Mouse (Mus musculus): ENCODE measurements around the gene Slc15a1. TPM values are rescaled to one million over a fixed set of nuclear protein-coding genes. Genes with fewer than 3 reads are reported as not detected.

The Slc15a1 gene
- polyA plus RNA-seq, 1 experiment = not detected

DNA sequence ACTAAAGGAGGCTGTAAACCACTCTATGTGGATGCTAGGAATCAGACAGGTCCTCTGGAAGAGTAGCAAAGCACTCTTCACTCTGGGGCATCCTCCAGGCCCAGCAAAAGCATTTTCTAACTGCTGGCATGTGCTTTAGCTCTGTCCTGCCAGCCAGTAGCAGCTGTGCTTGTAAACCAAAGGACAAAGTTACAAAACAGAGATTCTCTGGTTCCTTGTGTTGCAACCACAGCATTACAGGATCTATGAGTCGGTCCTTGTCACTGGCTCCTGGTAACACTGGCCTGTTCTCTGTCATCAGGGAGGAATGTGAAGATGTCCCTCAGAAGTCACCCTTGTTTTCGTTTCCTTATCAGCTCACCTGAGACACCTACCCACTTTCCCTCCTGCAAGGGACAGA, 4.5 kb downstream of the Slc15a1 start:
- Histone ChIP-seq H3K79me2 (ENCODE audit: control insufficient read depth, insufficient read depth) (no peaks in the 10 kb centered on the region), H3K27me3 (ENCODE audit: control insufficient read depth, insufficient read depth, insufficient read length) (peaks cover 49% of the 10 kb centered on the region)

DNA sequence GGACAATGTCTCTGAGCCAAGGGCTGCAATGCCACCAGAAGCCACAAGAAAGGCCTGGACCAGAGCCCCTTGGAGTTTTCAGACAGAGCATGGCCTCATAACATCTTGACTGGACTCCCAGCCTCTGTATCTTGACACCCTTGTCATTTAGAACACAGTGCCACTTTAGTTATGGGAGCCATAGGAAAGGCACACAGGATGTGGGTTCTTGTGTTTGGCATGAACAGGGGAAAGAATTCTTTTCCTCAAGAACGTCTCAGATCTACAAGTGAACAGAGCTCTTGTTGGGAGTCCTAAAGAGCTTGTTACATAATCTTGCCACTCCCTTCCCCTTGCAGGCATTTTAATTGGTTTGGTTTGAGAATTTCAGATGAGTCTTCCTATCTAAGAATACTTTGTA, 5.3 kb downstream of the Slc15a1 start:
- Histone ChIP-seq H3K79me3 (ENCODE audit: low read depth) (no peaks in the 10 kb centered on the region), H3K79me2 (ENCODE audit: control insufficient read depth, insufficient read depth) (no peaks in the 10 kb centered on the region), H3K4me3 (ENCODE audit: insufficient read depth, poor library complexity, severe bottlenecking) (no peak overlapping the region), H3ac (ENCODE audit: control insufficient read depth, insufficient read length, low read depth) (no peak overlapping the region), H3K36me3 (ENCODE audit: control insufficient read depth, insufficient read depth) (no peaks in the 10 kb centered on the region), H3K27me3 (ENCODE audit: control insufficient read depth, insufficient read depth, insufficient read length) (peaks cover 41% of the 10 kb centered on the region)
- no peak for TF ChIP-seq MYOG (IDR thresholded peaks at IDR 0.05; ENCODE audit: control insufficient read depth, extremely low read depth, insufficient read length)
- TF ChIP-seq USF1 (IDR thresholded peaks at IDR 0.05; ENCODE audit: low read depth) = no peak
- TF ChIP-seq MYOD1 (IDR thresholded peaks at IDR 0.05; ENCODE audit: control insufficient read depth, insufficient read length, low read depth) = no peak
- no peak for TF ChIP-seq CEBPB (IDR thresholded peaks at IDR 0.05; ENCODE audit: low read depth)
- no peak for TF ChIP-seq MAX (IDR thresholded peaks at IDR 0.05)
- TF ChIP-seq CTCF (IDR thresholded peaks at IDR 0.05; ENCODE audit: control insufficient read depth, insufficient read depth, insufficient read length) = no peak
- no peak for TF ChIP-seq FOSL1 (IDR thresholded peaks at IDR 0.05; ENCODE audit: insufficient read depth, low read length, poor library complexity, severe bottlenecking)

More for the DNA sequence above, 4.5 kb downstream of the Slc15a1 start:
- no peak for TF ChIP-seq MAX (IDR thresholded peaks at IDR 0.05)
- no peak for TF ChIP-seq USF1 (IDR thresholded peaks at IDR 0.05; ENCODE audit: low read depth)
- TF ChIP-seq CTCF (IDR thresholded peaks at IDR 0.05; ENCODE audit: control insufficient read depth, insufficient read depth, insufficient read length) = no peak
- TF ChIP-seq MYOD1 (IDR thresholded peaks at IDR 0.05; ENCODE audit: control insufficient read depth, insufficient read length, low read depth) = no peak
- no peak for TF ChIP-seq FOSL1 (IDR thresholded peaks at IDR 0.05; ENCODE audit: insufficient read depth, low read length, poor library complexity, severe bottlenecking)
- Histone ChIP-seq H3K79me3 (ENCODE audit: low read depth) (no peaks in the 10 kb centered on the region), H3ac (ENCODE audit: control insufficient read depth, insufficient read length, low read depth) (no peak overlapping the region), H3K36me3 (ENCODE audit: control insufficient read depth, insufficient read depth) (no peaks in the 10 kb centered on the region), H3K4me3 (ENCODE audit: insufficient read depth, poor library complexity, severe bottlenecking) (no peak overlapping the region)

DNA sequence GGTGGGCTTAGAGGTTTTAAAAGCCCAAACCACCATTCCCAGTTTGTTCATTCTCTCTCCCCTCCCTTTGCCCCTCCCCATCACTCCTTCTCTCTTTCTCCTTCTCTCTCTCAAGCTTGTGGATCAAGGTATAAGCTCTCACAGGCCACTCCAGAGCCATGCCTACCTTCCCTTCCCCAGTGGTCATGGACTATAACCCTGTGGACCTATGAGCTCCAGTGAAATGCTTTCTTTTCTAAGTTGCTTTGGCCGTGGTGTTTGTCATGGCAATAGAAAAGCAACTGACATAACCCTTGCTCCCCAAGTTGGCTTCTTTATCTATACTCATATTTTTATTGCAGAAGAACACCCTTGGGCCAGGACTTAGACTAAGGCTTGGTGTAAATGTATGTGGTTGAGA, 7.3 kb downstream of the Slc15a1 start:
- H3ac ChIP-seq (ENCODE audit: control insufficient read depth, insufficient read length, low read depth) = no peak overlapping the region
- TF ChIP-seq FOSL1 (IDR thresholded peaks at IDR 0.05; ENCODE audit: insufficient read depth, low read length, poor library complexity, severe bottlenecking) (no peak), CEBPB (IDR thresholded peaks at IDR 0.05; ENCODE audit: low read depth) (no peak), MYOD1 (IDR thresholded peaks at IDR 0.05; ENCODE audit: control insufficient read depth, insufficient read length, low read depth) (no peak), USF1 (IDR thresholded peaks at IDR 0.05; ENCODE audit: low read depth) (no peak), MAX (IDR thresholded peaks at IDR 0.05) (no peak), MYOG (IDR thresholded peaks at IDR 0.05; ENCODE audit: control insufficient read depth, extremely low read depth, insufficient read length) (no peak), CTCF (IDR thresholded peaks at IDR 0.05; ENCODE audit: control insufficient read depth, insufficient read depth, insufficient read length) (no peak)

DNA sequence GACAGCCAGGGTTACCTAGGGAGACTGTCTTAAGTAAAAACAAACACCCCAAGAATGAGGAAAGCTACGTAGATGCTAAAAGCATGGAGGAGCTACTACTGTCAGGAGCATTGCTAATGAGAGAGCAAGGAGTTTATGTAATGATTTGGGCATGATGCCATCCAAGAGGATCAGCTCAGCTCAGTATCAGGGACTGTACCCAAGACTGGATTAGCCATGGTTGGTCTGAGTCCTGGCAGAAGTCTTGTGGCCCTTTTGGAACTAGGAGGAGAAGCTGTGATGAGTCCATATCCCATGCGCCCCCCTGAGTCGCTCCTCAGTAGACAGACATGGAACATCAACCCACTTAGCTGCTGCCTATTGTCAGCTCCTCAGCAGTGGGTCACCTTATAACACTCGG, 9.3 kb downstream of the Slc15a1 start:
- Histone ChIP-seq H3K4me3 (ENCODE audit: insufficient read depth, poor library complexity, severe bottlenecking) (no peak overlapping the region), H3ac (ENCODE audit: control insufficient read depth, insufficient read length, low read depth) (no peak overlapping the region), H3K79me2 (ENCODE audit: control insufficient read depth, insufficient read depth) (no peaks in the 10 kb centered on the region), H3K79me3 (ENCODE audit: low read depth) (no peaks in the 10 kb centered on the region), H3K27me3 (ENCODE audit: control insufficient read depth, insufficient read depth, insufficient read length) (peaks cover 34% of the 10 kb centered on the region), H3K36me3 (ENCODE audit: control insufficient read depth, insufficient read depth) (no peaks in the 10 kb centered on the region)
- TF ChIP-seq FOSL1 (IDR thresholded peaks at IDR 0.05; ENCODE audit: insufficient read depth, low read length, poor library complexity, severe bottlenecking) (no peak), MYOG (IDR thresholded peaks at IDR 0.05; ENCODE audit: control insufficient read depth, extremely low read depth, insufficient read length) (no peak), CTCF (IDR thresholded peaks at IDR 0.05; ENCODE audit: control insufficient read depth, insufficient read depth, insufficient read length) (no peak)

More for the DNA sequence above, 7.3 kb downstream of the Slc15a1 start:
- no peak overlapping the region for H3K4me3 ChIP-seq (ENCODE audit: insufficient read depth, poor library complexity, severe bottlenecking)
- H3K36me3 ChIP-seq (ENCODE audit: control insufficient read depth, insufficient read depth) = no peaks in the 10 kb centered on the region
- H3K79me2 ChIP-seq (ENCODE audit: control insufficient read depth, insufficient read depth) = no peaks in the 10 kb centered on the region
- H3K27me3 ChIP-seq (ENCODE audit: control insufficient read depth, insufficient read depth, insufficient read length) = peaks cover 27% of the 10 kb centered on the region
- no peaks in the 10 kb centered on the region for H3K79me3 ChIP-seq (ENCODE audit: low read depth)

DNA sequence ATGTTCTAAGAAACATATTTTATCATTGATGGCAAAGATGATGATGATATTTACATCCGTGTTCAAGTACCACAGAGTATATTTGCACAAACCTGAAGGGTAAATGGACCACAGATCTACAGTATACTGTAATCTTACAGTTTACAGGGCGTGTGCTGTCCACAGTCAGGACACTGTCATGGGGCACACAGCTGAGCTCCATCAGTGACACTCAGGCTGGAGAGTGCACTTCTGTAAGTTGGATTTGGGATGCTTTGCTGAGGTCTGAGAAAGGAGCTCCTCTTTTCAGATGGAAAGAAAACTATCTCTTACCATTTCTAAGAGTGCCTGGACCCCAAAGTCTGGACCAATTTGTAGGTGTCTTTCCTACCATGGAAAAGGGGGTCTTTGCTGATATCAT, 9.9 kb downstream of the Slc15a1 start:
- H3K27me3 ChIP-seq (ENCODE audit: control insufficient read depth, insufficient read depth, insufficient read length) = peaks cover 35% of the 10 kb centered on the region
- H3ac ChIP-seq (ENCODE audit: control insufficient read depth, insufficient read length, low read depth) = no peak overlapping the region
- no peaks in the 10 kb centered on the region for H3K79me3 ChIP-seq (ENCODE audit: low read depth)
- no peak for TF ChIP-seq CEBPB (IDR thresholded peaks at IDR 0.05; ENCODE audit: low read depth)
- no peak for TF ChIP-seq MAX (IDR thresholded peaks at IDR 0.05)
- no peak for TF ChIP-seq USF1 (IDR thresholded peaks at IDR 0.05; ENCODE audit: low read depth)
- no peak for TF ChIP-seq MYOD1 (IDR thresholded peaks at IDR 0.05; ENCODE audit: control insufficient read depth, insufficient read length, low read depth)
- H3K79me2 ChIP-seq (ENCODE audit: control insufficient read depth, insufficient read depth) = no peaks in the 10 kb centered on the region
- no peaks in the 10 kb centered on the region for H3K36me3 ChIP-seq (ENCODE audit: control insufficient read depth, insufficient read depth)
- no peak overlapping the region for H3K4me3 ChIP-seq (ENCODE audit: insufficient read depth, poor library complexity, severe bottlenecking)

DNA sequence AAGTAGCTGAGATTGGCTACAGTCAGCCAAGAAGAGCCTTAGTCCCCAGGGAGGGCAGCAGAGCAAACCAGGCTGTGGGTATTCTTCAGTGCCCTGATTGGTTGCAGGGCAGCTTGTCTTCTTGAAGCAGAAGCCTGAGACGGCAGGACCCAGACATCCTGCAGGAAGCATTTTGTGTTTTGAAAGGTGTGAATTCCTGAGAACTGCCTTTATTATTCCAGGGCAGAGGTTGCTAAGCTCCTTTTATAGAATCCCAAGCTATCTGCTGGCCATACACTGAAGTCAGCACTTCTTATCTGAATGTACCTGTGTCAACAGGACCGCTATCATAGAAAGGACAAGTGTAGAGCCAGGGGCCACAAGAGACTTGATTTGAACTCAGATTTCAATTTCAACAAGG, 10.8 kb downstream of the Slc15a1 start:
- Histone ChIP-seq H3ac (ENCODE audit: control insufficient read depth, insufficient read length, low read depth) (no peak overlapping the region), H3K79me3 (ENCODE audit: low read depth) (no peaks in the 10 kb centered on the region), H3K27me3 (ENCODE audit: control insufficient read depth, insufficient read depth, insufficient read length) (peaks cover 40% of the 10 kb centered on the region), H3K79me2 (ENCODE audit: control insufficient read depth, insufficient read depth) (no peaks in the 10 kb centered on the region), H3K36me3 (ENCODE audit: control insufficient read depth, insufficient read depth) (no peaks in the 10 kb centered on the region), H3K4me3 (ENCODE audit: insufficient read depth, poor library complexity, severe bottlenecking) (no peak overlapping the region)
- TF ChIP-seq FOSL1 (IDR thresholded peaks at IDR 0.05; ENCODE audit: insufficient read depth, low read length, poor library complexity, severe bottlenecking) (no peak), MYOD1 (IDR thresholded peaks at IDR 0.05; ENCODE audit: control insufficient read depth, insufficient read length, low read depth) (no peak), USF1 (IDR thresholded peaks at IDR 0.05; ENCODE audit: low read depth) (no peak), MAX (IDR thresholded peaks at IDR 0.05) (no peak), CTCF (IDR thresholded peaks at IDR 0.05; ENCODE audit: control insufficient read depth, insufficient read depth, insufficient read length) (no peak), MYOG (IDR thresholded peaks at IDR 0.05; ENCODE audit: control insufficient read depth, extremely low read depth, insufficient read length) (no peak), CEBPB (IDR thresholded peaks at IDR 0.05; ENCODE audit: low read depth) (no peak)

Measured in C2C12 (cell line).